Mouse (Mus musculus) heart, postnatal 0 days (tissue): ENCODE results near the gene Card10. TPM values are rescaled to one million over a fixed set of nuclear protein-coding genes. Genes with fewer than 3 reads are reported as not detected.
A peak's percentile ranks its signal among the peaks of the same experiment; 100 is the strongest.

Source experiments
- ATAC-seq: fragments of 200-750 bp; cut with Nextera tagmentation; 2 replicates; pipeline ENCODE4 v1.8.0; 2017; ENCODE audit warnings: low read depth, moderate number of reproducible peaks, moderate library complexity; ENCODE audit not compliant: insufficient read depth
- DNase-seq: peaks from one replicate; pipeline ENCODE4 v3.0.0-alpha.2; 2016; ENCODE audit warnings: low spot score
- H3K27ac ChIP-seq: fragments of 300-500 bp; sonication (generic); 2 replicates; pipeline ENCODE4 v1.5.1; 2014; ENCODE audit warnings: low read depth, mild to moderate bottlenecking
- H3K27me3 ChIP-seq: fragments of 300-500 bp; sonication (generic); 2 replicates; pipeline ENCODE4 v1.6.1; 2014; ENCODE audit warnings: low read length, mixed read lengths; ENCODE audit not compliant: control insufficient read depth, insufficient read depth
- H3K36me3 ChIP-seq: fragments of 300-500 bp; sonication (generic); replicated peaks from 2 replicates; pipeline ENCODE4 v1.6.1; 2014; ENCODE audit warnings: low read length, mixed read lengths; ENCODE audit not compliant: control insufficient read depth, insufficient read depth
- H3K4me1 ChIP-seq: fragments of 300-500 bp; sonication (generic); 2 replicates; pipeline ENCODE4 v1.6.1; 2014; ENCODE audit warnings: antibody characterized with exemption; ENCODE audit not compliant: control insufficient read depth, insufficient read depth
- H3K4me2 ChIP-seq: fragments of 300-500 bp; sonication (generic); 2 replicates; pipeline ENCODE4 v1.6.1; 2014; ENCODE audit warnings: low read depth, mild to moderate bottlenecking, low read length, moderate library complexity
- H3K4me3 ChIP-seq: fragments of 300-500 bp; sonication (generic); 2 replicates; pipeline ENCODE4 v1.5.1; 2014; ENCODE audit warnings: low read depth, low read length
- H3K9ac ChIP-seq: fragments of 300-500 bp; sonication (generic); replicated peaks from 2 replicates; pipeline ENCODE4 v1.6.1; 2014; ENCODE audit warnings: low read depth, low read length, mixed read lengths
- H3K9me3 ChIP-seq: fragments of 300-500 bp; sonication (generic); replicated peaks from 2 replicates; pipeline ENCODE4 v1.6.1; 2016; ENCODE audit warnings: low read length; ENCODE audit not compliant: control insufficient read depth
- CTCF ChIP-seq: IDR thresholded peaks from 2 replicates; pipeline ENCODE4 v1.5.1; 2016; ENCODE audit warnings: antibody characterized with exemption, control low read depth, low read depth
- EP300 ChIP-seq: IDR thresholded peaks from 2 replicates; pipeline ENCODE4 v1.6.1; 2016; ENCODE audit warnings: antibody characterized with exemption, low read depth
- WGBS: fragments of 180-500 bp; shearing (Covaris S2); extraction: QIAGEN DNeasy Blood & Tissue Kit; methylation state at CpG from one replicate; pipeline ENCODE4 v1.1.7; 2014; 5-methylcytosine and 5-hydroxymethylcytosine counted together
- polyA plus RNA-seq: library from polyadenylated mRNA; unstranded; fragments of >200 nt; fragmentation: Nextera tagmentation; extraction: Ambion mirVana; gene quantifications from 2 replicates; pipeline ENCODE4 v1.2.1, GENCODE M21; 2015
- total RNA-seq: library from RNA; depleted of rRNA; stranded (reverse); fragments of >200 nt; gene quantifications from 2 replicates; pipeline ENCODE4 v1.2.3, GENCODE M21; 2014; ENCODE audit warnings: low replicate concordance

Card10 gene
- total and polyA plus RNA-seq, 2 experiments from 2014 or later, result 4.6 to 6.4 TPM

DNA sequence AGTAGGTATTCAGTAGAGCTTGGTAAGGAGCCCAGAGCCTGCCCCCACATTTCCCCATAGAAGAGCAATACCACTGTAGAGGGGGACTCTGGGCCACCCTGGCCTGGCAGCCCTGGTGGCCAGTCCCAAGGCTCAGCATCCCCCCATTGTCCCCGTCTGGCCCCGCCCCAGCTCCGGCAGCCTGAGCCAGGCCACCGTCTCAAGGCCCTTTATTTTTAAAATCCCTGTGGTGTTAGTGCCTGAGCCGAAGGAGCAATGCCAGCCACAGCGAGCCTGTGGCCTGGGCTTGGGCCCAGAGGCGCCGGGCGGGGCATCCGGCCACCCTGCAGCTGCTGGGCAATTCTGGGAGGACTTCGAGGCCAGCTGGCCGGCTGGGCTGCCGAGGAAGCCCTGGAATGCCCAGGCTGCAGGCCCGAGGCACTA, 29.9 kb upstream of the Card10 start:
- Histone ChIP-seq H3K36me3 (no peaks in the 10 kb centered on the region), H3K4me2 (peak overlapping the region; percentile 4; the same call in 1 of the 2 replicates), H3K9ac (no peak overlapping the region), H3K27ac (peak overlapping the region; percentile 92), H3K4me3 (no peak overlapping the region), H3K9me3 (no peaks in the 10 kb centered on the region), H3K27me3 (0 out of 2 replicates have a peak, but pooled peaks cover 8% of the 10 kb centered on the region), H3K4me1 (peaks cover 31% of the 10 kb centered on the region)
- 20% methylated on average over 14 of the region's 14 CpGs for WGBS
- DNase-seq (peak; percentile 72), ATAC-seq (peak; percentile 59)
- peak; percentile 3; the same call in 1 of the 2 replicates for TF ChIP-seq CTCF
- no peak; the same call in 1 of the 2 replicates for TF ChIP-seq EP300

- ATAC-seq (peak; percentile 62), DNase-seq (peak; percentile 73)
- Histone ChIP-seq H3K4me2 (peak overlapping the region; percentile 41), H3K27me3 (0 out of 2 replicates have a peak, but pooled peaks cover 13% of the 10 kb centered on the region), H3K9ac (no peak overlapping the region), H3K36me3 (no peaks in the 10 kb centered on the region), H3K27ac (peak overlapping the region; percentile 92), H3K4me1 (peaks cover 31% of the 10 kb centered on the region), H3K4me3 (no peak overlapping the region), H3K9me3 (no peaks in the 10 kb centered on the region)
- 51% methylated on average over 18 of the region's 19 CpGs for WGBS
- no peak for TF ChIP-seq EP300
- no peak for TF ChIP-seq CTCF
Measured at GRCm38 (mm10) chr15:78831720-78832657, 29.1 kb upstream of the Card10 start.

DNA sequence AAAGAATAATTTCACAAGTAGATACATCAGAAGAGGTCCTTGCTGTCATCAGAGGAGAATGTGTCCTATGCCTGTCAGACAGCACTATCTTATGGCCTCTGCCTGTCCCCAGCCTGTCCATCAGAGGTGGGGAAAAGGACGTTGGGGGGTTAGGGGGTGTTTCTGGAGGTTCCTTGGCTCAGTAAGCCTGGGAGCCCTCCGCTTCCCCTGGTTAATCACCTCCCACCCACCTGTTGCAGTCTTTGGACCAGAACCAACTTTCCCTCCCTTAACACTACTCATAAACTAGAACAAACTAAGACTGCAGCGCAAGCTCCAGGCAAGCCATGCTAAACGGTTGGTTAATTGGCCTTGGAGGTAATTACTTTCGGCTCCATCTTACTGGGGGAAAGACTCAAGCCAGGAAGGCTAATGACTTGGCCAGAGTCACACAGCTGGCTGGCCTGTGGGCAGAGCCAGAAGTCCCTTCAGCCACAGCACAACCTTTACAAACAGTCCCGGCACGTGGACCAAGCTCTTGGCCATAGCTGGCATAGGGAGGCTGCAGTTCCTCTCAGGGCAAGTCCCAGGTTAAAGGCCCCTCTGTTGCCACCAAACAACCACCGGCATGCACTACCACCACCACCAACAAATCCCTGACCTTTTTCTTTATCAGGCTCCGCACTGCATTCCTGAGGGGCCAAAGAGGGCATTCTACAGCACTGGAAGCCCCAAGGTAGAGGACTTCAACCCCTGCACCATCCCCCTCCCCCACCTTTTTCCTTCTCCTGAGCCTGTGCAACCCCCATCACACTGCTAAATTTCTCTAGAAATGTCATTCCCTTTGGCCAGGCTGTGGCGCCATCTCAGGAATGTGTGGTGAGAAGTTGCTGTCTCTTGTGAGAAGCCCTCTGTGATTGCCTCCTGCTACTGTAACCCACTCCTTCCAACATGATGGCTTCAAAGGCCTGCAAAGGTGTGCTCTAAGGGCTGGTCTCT, 28.2 kb upstream of the Card10 start:
- Histone ChIP-seq H3K4me2 (peak overlapping the region; percentile 41; the same call in 1 of the 2 replicates), H3K9ac (no peak overlapping the region), H3K27me3 (0 out of 2 replicates have a peak, but pooled peaks cover 13% of the 10 kb centered on the region), H3K4me3 (no peak overlapping the region), H3K27ac (peak overlapping the region; percentile 92; the same call in 1 of the 2 replicates), H3K36me3 (no peaks in the 10 kb centered on the region), H3K4me1 (peaks cover 31% of the 10 kb centered on the region), H3K9me3 (no peaks in the 10 kb centered on the region)
- WGBS, result 61% methylated on average over 10 of the region's 10 CpGs
- ATAC-seq (no peak), DNase-seq (no peak)
- TF ChIP-seq CTCF (0 out of 2 replicates have a peak, but pooled peaks have one; percentile 8), EP300 (no peak)

- TF ChIP-seq EP300 (no peak), CTCF (peak; percentile 17; the same call in 1 of the 2 replicates)
- H3K27ac ChIP-seq, result no peak overlapping the region
- H3K9me3 ChIP-seq, result no peaks in the 10 kb centered on the region
- H3K9ac ChIP-seq, result no peak overlapping the region
- no peak overlapping the region for H3K4me3 ChIP-seq
- H3K4me2 ChIP-seq, result no peak overlapping the region
- 0 out of 2 replicates have a peak, but pooled peaks cover 13% of the 10 kb centered on the region for H3K27me3 ChIP-seq
- 88% methylated on average over 1 of the region's 1 CpGs for WGBS
- DNase-seq, result no peak
- H3K4me1 ChIP-seq, result peaks cover 21% of the 10 kb centered on the region; the same call in 1 of the 2 replicates
- no peaks in the 10 kb centered on the region for H3K36me3 ChIP-seq
- no peak for ATAC-seq
Measured at GRCm38 (mm10) chr15:78829636-78830035, 26.8 kb upstream of the Card10 start.

GRCm38 (mm10) chr15:78828315-78828714, 25.5 kb upstream of the Card10 start:
- DNase-seq, result no peak
- WGBS, result 17% methylated on average over 5 of the region's 5 CpGs
- no peak overlapping the region for H3K27ac ChIP-seq

More at GRCm38 (mm10) chr15:78828315-78828714, 25.5 kb upstream of the Card10 start:
- H3K9ac ChIP-seq, result no peak overlapping the region
- H3K4me2 ChIP-seq, result no peak overlapping the region
- TF ChIP-seq CTCF (no peak), EP300 (no peak)
- H3K4me3 ChIP-seq, result no peak overlapping the region
- no peak for ATAC-seq
- 0 out of 2 replicates have a peak, but pooled peaks cover 13% of the 10 kb centered on the region for H3K27me3 ChIP-seq
- H3K4me1 ChIP-seq, result 0 out of 2 replicates have a peak, but pooled peaks cover 13% of the 10 kb centered on the region
- no peaks in the 10 kb centered on the region for H3K36me3 ChIP-seq
- no peaks in the 10 kb centered on the region for H3K9me3 ChIP-seq
